Mouse (Mus musculus): ENCODE measurements around the gene Tmub2.

Gene Tmub2

DNA sequence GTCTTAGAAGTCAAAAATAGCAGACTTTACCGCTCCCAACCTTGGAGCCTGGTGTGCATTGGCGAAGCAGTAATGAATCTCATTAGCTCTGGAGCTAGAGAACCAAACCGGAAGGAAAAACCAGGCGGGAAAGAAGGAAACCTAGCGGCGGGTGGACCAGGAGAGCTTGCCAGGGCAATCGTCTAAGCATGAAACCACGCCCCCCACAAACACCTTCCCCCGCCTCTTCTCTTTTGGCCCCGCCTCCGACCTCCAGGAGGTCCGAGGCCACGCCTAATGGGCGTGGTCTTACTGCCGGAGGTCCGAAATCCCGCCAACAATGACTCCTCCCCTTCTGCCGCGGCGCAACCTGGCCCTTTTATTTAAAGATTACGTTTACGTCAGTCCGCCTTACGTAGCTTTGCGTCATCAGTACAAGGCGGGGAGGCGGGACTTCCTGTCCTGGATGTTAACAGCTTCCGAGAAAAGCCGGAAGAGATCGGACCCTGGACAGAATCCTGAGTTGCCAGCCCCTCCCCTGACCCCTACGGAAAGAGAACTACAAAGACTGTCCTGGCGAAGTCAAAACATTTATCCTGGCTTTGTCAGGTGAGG is at the start of gene Tmub2:
TSS of gene Tmub2 (plus strand) at position 431 of the 594 bp plus-strand sequence.
- in situ Hi-C loops (cut with MboI; ENCODE audit: unreplicated experiment in 2 of 2): no loop called here

DNA sequence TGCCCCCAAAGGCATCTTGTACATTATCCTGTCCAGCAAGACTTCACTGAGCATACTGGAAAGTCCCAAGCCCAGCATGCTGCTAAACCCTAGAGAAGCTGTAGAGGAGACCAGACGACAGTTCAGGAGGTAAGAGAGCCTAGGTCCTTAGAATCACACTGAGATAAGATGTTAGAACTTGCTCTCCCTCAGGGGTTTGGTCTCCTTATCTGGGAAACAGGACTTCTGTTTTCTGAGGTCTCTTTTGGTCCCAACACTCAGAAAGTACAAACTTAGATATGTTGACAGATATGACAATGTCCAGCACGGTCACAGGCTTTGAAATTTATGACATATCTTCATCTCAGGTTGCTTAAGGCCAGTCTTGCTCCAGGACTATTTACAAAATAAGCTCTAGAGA is 48.7 kb upstream of the Tmub2 start:
- in situ Hi-C loops (cut with MboI; ENCODE audit: unreplicated experiment in 2 of 2): loop anchor here (5.0 to 25.0 kb wide), 3 partner anchors 41 to 449 kb away; partner anchors contain the start of gene Etv4 (in 1 of the 2)

DNA sequence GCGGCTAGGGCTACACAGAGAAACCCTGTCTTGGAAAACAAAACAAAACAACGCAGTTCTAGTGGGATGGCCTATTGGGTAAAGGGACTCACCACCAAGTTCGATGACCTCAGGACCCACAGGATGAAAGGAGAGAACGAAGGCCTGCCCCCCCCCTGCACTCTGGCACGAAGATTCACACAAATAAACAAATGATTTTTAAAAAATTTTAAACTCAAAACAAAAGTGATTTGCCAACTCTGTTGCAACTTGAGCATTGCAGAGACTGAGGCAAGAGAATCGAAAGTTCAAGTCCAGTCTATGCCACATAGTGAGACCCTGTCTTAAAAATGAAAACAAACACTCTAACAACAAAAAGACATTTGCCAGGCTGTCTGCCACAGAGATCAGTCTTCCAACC is 44.1 kb upstream of the Tmub2 start:
- in situ Hi-C loops (cut with MboI; ENCODE audit: unreplicated experiment in 2 of 2): loop anchor here in 1 of 2 experiments (25.0 kb wide), 1 partner anchor 453 kb away; the partner anchor contains the start of gene Etv4

DNA sequence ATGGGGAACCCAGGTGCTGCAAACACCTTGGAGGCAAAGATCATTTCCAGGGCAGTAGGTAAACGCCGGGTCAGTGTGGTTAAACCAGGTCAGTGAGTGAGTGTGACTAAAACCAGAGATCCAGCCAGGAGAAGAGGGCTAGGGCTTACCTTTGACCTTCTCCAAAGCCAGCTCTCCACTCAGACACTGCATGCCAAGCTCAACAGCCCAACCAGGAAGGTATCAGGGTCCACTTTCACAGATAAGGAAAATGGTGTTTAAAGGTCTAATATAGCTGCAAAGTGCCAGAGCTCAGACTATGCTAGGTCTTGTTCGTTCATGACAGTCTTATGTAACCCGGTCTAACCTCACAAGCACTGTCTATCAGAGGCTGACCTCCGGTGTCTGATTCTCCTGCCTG is 43.5 kb upstream of the Tmub2 start:
- in situ Hi-C loops (cut with MboI; ENCODE audit: unreplicated experiment in 2 of 2): loop anchor here in 1 of 2 experiments (25.0 kb wide), 1 partner anchor 454 kb away; the partner anchor contains the start of gene Etv4

DNA sequence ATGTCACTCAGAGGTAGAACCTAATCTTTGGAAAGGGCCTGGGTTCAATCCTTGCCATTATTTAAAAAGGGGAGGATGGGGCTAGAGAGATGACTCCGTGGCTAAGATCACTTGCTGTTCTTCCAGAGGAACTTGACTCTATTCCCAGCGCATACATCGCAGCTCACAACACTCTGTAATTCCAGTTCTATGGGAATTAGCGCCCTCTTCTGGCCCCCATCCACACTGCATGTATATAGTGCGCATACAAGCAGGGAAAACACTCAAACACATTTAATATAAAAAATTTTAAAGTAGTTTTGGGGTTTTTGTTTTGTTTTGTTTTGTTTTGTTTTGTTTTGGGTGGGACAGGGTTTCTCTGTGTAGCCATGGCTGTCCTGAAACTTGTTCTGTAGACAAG is 42.9 kb upstream of the Tmub2 start:
- in situ Hi-C loops (cut with MboI; ENCODE audit: unreplicated experiment in 2 of 2): loop anchor here in 1 of 2 experiments (25.0 kb wide), 1 partner anchor 455 kb away; the partner anchor contains the start of gene Etv4

DNA sequence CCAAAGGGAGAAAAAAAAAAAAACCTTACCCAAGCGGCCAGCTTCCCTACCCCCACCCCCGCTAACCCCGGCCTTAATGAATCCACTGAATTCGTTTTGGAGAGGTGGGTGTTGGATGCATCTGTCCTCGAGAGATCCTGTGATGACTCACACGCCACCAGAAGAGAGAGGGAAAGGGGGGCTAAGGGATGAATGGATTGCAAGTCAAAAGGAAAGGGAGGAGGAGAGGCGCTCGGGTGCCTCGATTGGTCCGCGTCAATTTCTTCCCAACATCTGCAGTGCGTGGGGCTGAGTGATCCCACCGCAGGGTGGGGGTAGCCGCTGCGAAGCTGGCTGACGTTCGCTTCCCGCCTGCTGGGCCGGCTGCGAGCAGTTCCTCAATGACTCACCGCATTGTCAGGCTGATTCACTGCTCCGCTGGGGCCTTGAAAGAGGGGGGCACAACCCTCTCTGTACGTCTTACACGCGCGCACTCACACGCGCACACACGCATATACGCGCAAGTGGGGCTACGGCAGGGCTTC is 39.7 kb upstream of the Tmub2 start:
- in situ Hi-C loops (cut with MboI; ENCODE audit: unreplicated experiment in 2 of 2): loop anchor here in 1 of 2 experiments (25.0 kb wide), 1 partner anchor 458 kb away; the partner anchor contains the start of gene Etv4

DNA sequence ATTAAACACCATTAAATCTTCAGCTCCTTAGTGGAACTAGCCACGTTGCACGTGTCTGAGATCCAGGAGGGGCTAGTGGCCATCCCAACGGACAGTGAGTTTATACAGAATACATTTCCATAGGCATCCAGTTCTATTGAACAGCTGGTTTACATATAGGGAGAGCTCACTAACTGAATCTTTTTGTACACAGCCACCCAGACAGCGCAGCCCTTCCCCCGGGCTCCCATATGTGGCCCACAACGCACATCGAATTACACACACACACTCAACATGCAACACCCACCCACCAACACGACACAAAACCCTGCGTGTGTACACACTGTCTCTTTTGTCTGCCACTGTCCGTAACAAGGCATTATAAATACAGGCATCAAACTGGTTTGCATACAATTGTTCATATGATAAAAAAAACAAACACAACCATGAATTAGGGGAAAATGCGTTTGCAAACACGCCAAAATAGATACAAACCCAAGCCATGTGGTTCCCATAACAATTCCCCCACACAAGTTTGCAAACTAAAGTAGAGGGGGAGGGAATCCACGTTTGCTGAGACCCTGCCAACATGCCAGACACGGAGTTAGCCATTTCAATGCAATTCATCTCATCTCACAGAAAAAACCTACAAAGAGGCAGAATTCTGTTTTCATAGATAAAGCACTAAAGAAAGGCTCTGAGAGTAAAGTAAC is 39.0 kb upstream of the Tmub2 start:
- in situ Hi-C loops (cut with MboI; ENCODE audit: unreplicated experiment in 2 of 2): loop anchor here in 1 of 2 experiments (25.0 kb wide), 1 partner anchor 458 kb away; the partner anchor contains the start of gene Etv4

DNA sequence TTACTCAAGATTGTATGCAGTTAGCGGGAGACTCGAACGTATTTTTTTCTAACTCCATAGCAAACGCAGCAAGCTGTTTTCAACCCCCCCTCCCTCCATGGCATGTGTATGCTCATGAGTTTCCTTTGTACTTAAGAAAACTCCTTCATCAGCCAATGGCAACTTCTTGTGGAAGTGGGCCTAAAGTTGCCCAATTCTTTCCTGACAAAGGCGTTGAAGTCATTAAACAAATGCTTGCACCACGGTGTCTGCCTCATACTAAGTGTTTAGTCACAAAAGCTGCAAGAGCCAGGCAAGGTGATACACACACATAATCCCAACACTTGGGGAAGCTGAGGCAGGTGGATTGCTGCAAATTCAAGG is 38.5 kb upstream of the Tmub2 start:
- in situ Hi-C loops (cut with MboI; ENCODE audit: unreplicated experiment in 2 of 2): loop anchor here in 1 of 2 experiments (25.0 kb wide), 1 partner anchor 459 kb away; the partner anchor contains the start of gene Etv4

DNA sequence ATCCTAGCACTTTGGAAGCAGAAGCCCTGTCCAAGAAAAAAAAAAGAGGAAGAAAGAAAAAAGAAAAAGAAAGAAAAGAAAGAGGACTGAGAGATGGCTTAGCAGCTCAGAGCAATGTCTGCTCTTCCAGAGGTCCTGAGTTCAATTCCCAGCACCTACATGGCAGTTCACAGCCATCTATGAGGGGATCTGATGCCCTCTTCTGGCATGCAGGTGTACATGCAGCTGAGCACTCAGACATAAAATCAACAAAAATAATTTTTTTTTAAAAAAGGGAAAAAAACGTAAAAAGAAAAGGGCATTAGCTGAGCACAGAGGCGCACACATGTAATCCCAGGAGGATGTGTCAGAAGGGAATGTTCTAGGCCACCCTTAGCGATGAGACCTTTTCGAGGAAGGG is 37.9 kb upstream of the Tmub2 start:
- in situ Hi-C loops (cut with MboI; ENCODE audit: unreplicated experiment in 2 of 2): loop anchor here in 1 of 2 experiments (25.0 kb wide), 1 partner anchor 460 kb away; the partner anchor contains the start of gene Etv4

DNA sequence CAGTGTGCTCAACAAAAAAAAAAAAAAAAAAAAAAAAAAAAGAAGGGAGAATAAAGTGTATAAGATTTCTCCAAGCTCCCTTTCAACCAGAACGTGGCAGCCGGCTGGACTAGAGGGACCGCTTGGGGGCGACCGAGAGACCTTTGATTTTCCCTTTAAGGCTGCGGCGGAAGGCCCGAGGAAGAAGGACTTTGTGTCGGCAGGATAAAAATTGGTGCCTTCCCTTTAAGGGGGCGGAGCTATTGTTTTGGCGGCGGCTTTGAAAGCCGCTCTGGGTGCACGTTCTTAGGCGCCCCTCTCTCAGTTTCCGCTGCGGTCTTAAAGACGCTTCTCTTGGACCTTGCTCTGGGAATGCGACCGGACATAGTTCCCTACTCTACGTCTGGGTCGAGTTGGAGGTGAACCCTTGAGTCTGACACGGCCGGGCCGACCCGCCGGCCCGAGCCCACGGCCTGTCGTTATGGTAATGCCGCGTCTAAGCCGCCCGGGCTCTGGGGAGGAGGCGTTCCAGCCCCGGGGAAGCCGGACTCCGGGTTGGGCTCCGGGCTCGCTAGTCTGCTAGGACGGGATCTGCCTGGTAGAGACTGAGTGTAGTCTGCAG is 36.0 kb upstream of the Tmub2 start, which contains the start of gene BC030867:
TSS of gene BC030867 (plus strand) at position 253 of the 601 bp plus-strand sequence.
- in situ Hi-C loops (cut with MboI; ENCODE audit: unreplicated experiment in 2 of 2): loop anchor here in 1 of 2 experiments (25.0 kb wide), 1 partner anchor 461 kb away; the partner anchor contains the start of gene Etv4

DNA sequence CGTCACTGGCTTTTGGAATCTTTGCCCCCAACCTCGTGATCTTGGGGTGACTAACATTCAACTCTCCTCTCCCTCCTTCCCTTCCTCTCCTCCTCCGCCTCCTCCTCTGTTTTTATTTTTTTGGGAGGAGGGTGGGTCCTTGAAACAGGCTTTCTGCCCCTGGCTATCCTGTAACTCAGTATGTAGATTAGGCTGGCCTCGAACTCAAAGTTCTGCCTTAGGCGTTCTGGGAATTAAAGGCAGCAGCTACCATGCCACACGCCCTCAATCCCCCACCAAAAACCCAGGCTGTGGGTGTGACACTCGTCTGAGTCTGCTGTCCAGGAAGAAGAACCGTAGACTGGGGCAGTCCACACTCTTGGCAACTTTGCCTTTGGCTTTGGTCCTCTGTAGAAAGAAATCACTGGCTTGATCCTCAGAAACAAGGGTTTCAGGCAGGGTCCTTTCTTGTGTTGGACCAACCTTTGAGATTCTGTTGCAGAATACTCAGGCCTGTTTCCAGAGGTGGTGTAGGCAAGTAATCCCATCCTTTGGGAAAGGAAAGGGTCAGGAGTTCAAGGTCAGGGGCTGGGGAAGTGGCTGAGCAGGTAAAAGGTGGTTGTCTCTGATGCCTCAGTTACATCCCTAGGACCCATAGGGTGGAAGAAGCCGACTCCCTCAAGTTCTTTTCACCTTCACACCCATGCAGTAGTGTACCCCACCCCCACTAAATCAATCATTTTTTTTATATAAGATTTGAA is 35.2 kb upstream of the Tmub2 start:
- in situ Hi-C loops (cut with MboI; ENCODE audit: unreplicated experiment in 2 of 2): loop anchor here in 1 of 2 experiments (25.0 kb wide), 1 partner anchor 462 kb away; the partner anchor contains the start of gene Etv4

DNA sequence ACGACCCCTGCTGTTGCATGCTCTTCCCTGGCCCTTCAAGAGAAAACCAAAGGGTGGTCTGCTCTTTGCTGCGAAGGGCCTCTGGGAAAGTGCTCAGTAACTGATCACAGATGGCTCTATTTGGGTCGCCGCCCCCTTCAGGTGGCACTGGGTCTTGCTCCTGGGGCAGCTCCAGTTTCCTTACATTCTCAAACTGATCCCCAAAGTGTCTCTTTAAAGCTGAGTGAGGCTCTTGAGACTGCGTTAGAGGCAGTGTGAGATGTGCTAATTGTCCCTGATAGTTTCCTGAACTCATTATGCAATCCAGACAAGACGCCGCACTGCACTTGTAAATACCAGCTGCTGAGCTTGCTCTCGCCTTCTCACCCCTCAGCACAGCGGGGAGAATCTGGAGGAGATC is 27.2 kb upstream of the Tmub2 start:
- in situ Hi-C loops (cut with MboI; ENCODE audit: unreplicated experiment in 2 of 2): loop anchor here in 1 of 2 experiments (5.0 kb wide), 1 partner anchor 190 kb away; no protein-coding TSS in a partner anchor

DNA sequence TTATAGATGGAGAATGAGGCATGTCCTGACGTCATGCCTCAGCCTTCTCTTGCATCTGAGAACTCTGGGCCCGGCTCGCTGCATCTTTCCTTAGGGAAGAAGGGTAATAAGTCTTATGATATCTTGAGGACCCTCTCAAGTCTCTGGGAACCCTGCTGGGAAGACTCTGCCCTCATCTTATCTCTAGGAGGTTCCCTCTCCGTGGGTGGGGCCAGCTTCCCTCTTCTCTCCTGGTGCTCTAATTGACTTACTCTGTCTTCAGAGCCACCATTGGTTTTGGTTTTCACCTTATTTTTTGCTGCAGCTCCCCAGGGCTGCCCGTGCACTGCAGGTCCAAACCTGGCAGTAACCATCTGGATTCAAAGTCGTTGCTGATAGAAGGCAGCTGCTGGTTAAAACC is 26.6 kb upstream of the Tmub2 start:
- in situ Hi-C loops (cut with MboI; ENCODE audit: unreplicated experiment in 2 of 2): loop anchor here in 1 of 2 experiments (5.0 kb wide), 1 partner anchor 191 kb away; no protein-coding TSS in a partner anchor

DNA sequence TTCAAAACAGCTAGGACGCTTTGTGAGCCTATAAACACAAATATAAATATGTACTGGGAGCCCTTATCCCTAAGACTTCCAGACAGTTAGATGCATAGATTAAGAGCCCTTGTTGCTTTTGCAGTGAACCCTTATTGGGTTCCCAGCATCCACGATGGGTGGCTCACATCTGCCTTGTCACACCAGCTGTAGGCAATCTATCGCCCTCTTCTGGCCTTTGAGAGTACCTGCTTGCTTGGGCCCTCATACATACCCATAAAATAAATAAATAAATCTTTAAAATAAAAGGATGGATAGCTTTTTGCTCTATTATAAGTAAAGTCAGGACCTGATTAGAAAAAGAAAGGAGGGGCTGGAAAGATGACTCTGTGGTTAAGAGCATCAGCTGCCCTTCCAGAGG is 26.2 kb upstream of the Tmub2 start:
- in situ Hi-C loops (cut with MboI; ENCODE audit: unreplicated experiment in 2 of 2): loop anchor here in 1 of 2 experiments (5.0 kb wide), 1 partner anchor 191 kb away; no protein-coding TSS in a partner anchor

DNA sequence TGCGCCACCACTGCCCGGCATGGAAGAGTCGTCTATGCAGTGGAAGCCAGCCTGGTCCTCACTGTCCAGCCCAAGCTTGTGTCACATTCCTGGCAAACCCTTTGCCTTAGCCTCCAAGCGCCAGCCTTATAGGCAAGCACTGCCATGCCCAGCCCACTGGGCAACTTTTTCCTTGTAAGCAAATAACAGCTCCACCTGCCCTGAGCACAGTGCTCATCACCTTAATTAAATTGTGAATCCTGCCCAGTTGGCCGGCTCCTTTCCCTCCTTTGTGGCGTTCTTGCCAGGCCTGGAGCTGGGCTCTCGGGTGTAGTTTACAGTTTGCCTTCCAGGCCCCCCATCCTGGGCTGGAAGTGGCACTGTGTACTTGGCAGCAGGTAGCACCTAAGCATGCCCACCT is 21.5 kb upstream of the Tmub2 start:
- in situ Hi-C loops (cut with MboI; ENCODE audit: unreplicated experiment in 2 of 2): no loop called here

DNA sequence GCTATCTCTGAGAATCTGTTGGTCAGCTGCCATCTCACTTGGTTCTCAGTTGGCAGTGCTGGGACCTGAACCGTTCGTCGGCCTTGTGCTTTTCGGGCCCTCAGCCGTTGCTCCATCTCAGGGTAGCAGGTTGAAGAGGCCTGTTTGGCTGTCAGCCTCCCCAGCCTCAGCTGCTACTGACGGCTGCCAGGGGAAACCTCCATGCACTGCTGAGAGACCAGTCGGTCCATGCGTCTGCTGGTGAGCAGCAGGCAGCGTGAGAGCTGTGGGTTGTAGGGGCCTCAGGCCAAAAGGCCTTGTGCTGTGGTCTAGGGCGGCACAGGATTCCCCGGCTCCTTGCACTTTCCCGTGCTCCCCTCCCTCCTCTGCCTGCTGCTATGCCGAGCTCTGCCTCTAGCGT is 18.9 kb upstream of the Tmub2 start:
- in situ Hi-C loops (cut with MboI; ENCODE audit: unreplicated experiment in 2 of 2): loop anchor here in 1 of 2 experiments (5.0 kb wide), 1 partner anchor 199 kb away; no protein-coding TSS in a partner anchor

DNA sequence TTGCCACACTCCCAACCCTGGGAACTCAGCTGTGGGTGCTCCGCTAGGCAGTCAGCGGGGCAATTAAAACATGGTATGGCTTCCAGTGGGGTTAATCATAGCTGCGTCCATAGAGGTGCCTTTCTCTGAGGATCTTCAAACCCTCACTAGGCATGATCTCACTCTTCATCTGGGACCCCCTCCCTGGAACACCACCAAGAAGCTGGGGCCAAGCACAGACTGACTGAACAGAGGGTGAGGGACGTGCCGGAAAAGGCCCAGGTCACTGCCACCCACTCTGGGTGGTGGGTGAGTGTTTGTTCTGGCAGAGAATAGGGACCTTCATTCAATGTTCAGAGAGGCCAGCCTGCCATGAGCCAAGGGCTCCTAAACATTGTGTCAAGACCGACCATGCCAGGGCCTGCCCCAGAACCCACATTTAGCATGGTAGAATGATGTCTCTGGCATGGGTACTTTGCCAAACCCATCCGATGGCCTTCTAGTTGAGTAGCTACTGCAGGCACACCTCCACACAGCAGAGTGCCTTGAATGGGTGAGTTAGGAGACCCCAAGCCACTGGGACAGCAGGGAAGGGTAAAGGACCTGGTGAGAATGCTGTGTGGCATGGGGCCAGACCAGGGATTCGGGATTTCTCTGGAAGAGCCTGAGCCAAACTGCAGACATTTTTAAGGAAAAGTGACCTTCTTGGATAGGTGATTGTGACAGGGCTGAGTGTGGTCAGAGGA is 17.9 kb upstream of the Tmub2 start:
- in situ Hi-C loops (cut with MboI; ENCODE audit: unreplicated experiment in 2 of 2): loop anchor here in 1 of 2 experiments (5.0 kb wide), 1 partner anchor 199 kb away; no protein-coding TSS in a partner anchor

DNA sequence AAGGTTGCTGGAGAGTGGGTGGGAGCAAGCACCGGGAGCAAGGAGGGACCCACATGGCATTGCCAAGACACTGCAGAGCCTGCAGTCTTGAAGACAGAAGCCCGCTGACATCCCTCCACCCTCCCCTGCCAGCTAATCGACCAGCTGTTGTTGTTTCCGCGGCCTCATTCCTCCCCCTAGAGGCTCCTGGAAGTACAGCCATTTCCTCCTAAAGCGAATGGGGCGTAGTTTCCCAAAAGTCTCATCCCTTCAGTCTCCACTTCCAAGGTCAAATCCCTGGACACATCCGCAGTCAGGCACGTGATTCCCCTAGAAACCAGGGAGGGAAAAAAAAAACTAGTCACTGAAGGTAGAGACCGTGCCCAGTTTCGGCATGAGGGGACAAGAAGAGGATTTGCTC is 17.3 kb upstream of the Tmub2 start:
- in situ Hi-C loops (cut with MboI; ENCODE audit: unreplicated experiment in 2 of 2): loop anchor here in 1 of 2 experiments (5.0 kb wide), 1 partner anchor 200 kb away; no protein-coding TSS in a partner anchor
